Mouse (Mus musculus) forebrain, embryonic 13.5 days (tissue): ENCODE data around the gene Dbi. TPM values are rescaled to one million over a fixed set of nuclear protein-coding genes. Genes with fewer than 3 reads are reported as not detected.

Experiments used
- ATAC-seq: fragments of 200-750 bp; cut with Nextera tagmentation; 2 replicates; pipeline ENCODE4 v1.8.0; 2017
- H3K27ac ChIP-seq: fragments of 300-500 bp; sonication (generic); 2 replicates; pipeline ENCODE4 v1.5.1; 2015; ENCODE audit warnings: inconsistent platforms, mild to moderate bottlenecking, moderate library complexity
- H3K27me3 ChIP-seq: fragments of 300-500 bp; sonication (generic); 2 replicates; pipeline ENCODE4 v1.6.1; 2015; ENCODE audit warnings: mild to moderate bottlenecking, inconsistent platforms
- H3K36me3 ChIP-seq: fragments of 300-500 bp; sonication (generic); 2 replicates; pipeline ENCODE4 v1.6.1; 2015; ENCODE audit warnings: mild to moderate bottlenecking, inconsistent platforms; ENCODE audit not compliant: poor library complexity, severe bottlenecking
- H3K4me1 ChIP-seq: fragments of 300-500 bp; sonication (generic); 2 replicates; pipeline ENCODE4 v1.6.1; 2015; ENCODE audit warnings: inconsistent platforms
- H3K4me2 ChIP-seq: fragments of 300-500 bp; sonication (generic); 2 replicates; pipeline ENCODE4 v1.6.1; 2015; ENCODE audit warnings: inconsistent platforms, mild to moderate bottlenecking, moderate library complexity
- H3K4me3 ChIP-seq: fragments of 300-500 bp; sonication (generic); 2 replicates; pipeline ENCODE4 v1.5.1; 2015; ENCODE audit warnings: mild to moderate bottlenecking, inconsistent platforms
- H3K9ac ChIP-seq: fragments of 300-500 bp; sonication (generic); 2 replicates; pipeline ENCODE4 v1.6.1; 2015; ENCODE audit warnings: mild to moderate bottlenecking, inconsistent platforms
- H3K9me3 ChIP-seq: fragments of 300-500 bp; sonication (generic); replicated peaks from 2 replicates; pipeline ENCODE4 v1.6.1; 2016; ENCODE audit warnings: inconsistent platforms
- WGBS: fragments of 180-500 bp; shearing (Covaris S2); methylation state at CpG from one replicate; pipeline ENCODE4 v1.1.7; 2015; 5-methylcytosine and 5-hydroxymethylcytosine counted together
- polyA plus RNA-seq: library from polyadenylated mRNA; unstranded; fragments of >200 nt; fragmentation: Nextera tagmentation; extraction: Ambion mirVana; gene quantifications from 2 replicates; pipeline ENCODE4 v1.2.1, GENCODE M21; 2015

Gene Dbi
- 1,225 and 1,613 TPM in 2 replicates for polyA plus RNA-seq

- Histone ChIP-seq H3K27ac (peak within 1 kb of the TSS; percentile 90), H3K4me2 (peak within 1 kb of the TSS; percentile 82), H3K9me3 (no peaks in the 10 kb centered on the region), H3K27me3 (no peaks in the 10 kb centered on the region), H3K9ac (peak within 1 kb of the TSS; percentile 78), H3K4me1 (peaks cover 56% of the 10 kb centered on the region), H3K36me3 (peaks cover 15% of the 10 kb centered on the region), H3K4me3 (peak within 1 kb of the TSS; percentile 69)
- 2% methylated on average over 52 of the region's 52 CpGs for WGBS
- peak; percentile 96 for ATAC-seq
These were observed at the start of gene Dbi, which contains the start of gene 3110009E18Rik for GRCm38 (mm10) chr1:120120969-120121811. TSS of gene Dbi (minus strand) at chr1:120121078. TSS of gene 3110009E18Rik (plus strand) at chr1:120121187.

- Histone ChIP-seq H3K27me3 (no peaks in the 10 kb centered on the region), H3K36me3 (no peaks in the 10 kb centered on the region), H3K4me2 (no peak overlapping the region), H3K9me3 (no peaks in the 10 kb centered on the region), H3K4me3 (no peak overlapping the region), H3K9ac (no peak overlapping the region), H3K27ac (no peak overlapping the region), H3K4me1 (no peaks in the 10 kb centered on the region)
- WGBS, result 91% methylated on average over 7 of the region's 7 CpGs
- no peak for ATAC-seq
These were observed 49.4 kb upstream of the Dbi start for GRCm38 (mm10) chr1:120170307-120170706.

- no peaks in the 10 kb centered on the region for H3K27me3 ChIP-seq
- no peak overlapping the region for H3K9ac ChIP-seq
- no peak overlapping the region for H3K4me3 ChIP-seq
- H3K36me3 ChIP-seq, result no peaks in the 10 kb centered on the region
- H3K4me1 ChIP-seq, result no peaks in the 10 kb centered on the region
- WGBS, result 90% methylated on average over 7 of the region's 7 CpGs
- H3K9me3 ChIP-seq, result no peaks in the 10 kb centered on the region
- ATAC-seq, result no peak
- no peak overlapping the region for H3K4me2 ChIP-seq
- no peak overlapping the region for H3K27ac ChIP-seq
These were observed 47.8 kb upstream of the Dbi start for GRCm38 (mm10) chr1:120168674-120169073.

GRCm38 (mm10) chr1:120168016-120168415, 47.1 kb upstream of the Dbi start:
- no peaks in the 10 kb centered on the region for H3K27me3 ChIP-seq
- H3K4me3 ChIP-seq, result no peak overlapping the region
- H3K27ac ChIP-seq, result no peak overlapping the region
- WGBS, result 81% methylated on average over 4 of the region's 4 CpGs
- ATAC-seq, result no peak
- H3K4me2 ChIP-seq, result no peak overlapping the region
- H3K4me1 ChIP-seq, result no peaks in the 10 kb centered on the region
- no peaks in the 10 kb centered on the region for H3K36me3 ChIP-seq
- H3K9ac ChIP-seq, result no peak overlapping the region
- no peaks in the 10 kb centered on the region for H3K9me3 ChIP-seq

GRCm38 (mm10) chr1:120162616-120163015, 41.7 kb upstream of the Dbi start:
- WGBS, result 52% methylated on average over 1 of the region's 1 CpGs

GRCm38 (mm10) chr1:120161502-120161901, 40.6 kb upstream of the Dbi start:
- 93% methylated on average over 5 of the region's 5 CpGs for WGBS
- no peak overlapping the region for H3K4me2 ChIP-seq
- H3K27me3 ChIP-seq, result no peaks in the 10 kb centered on the region
- H3K9ac ChIP-seq, result no peak overlapping the region
- H3K4me3 ChIP-seq, result no peak overlapping the region
- no peak for ATAC-seq
- H3K4me1 ChIP-seq, result no peaks in the 10 kb centered on the region
- no peaks in the 10 kb centered on the region for H3K36me3 ChIP-seq
- no peaks in the 10 kb centered on the region for H3K9me3 ChIP-seq
- no peak overlapping the region for H3K27ac ChIP-seq

More at GRCm38 (mm10) chr1:120162616-120163015, 41.7 kb upstream of the Dbi start:
- Histone ChIP-seq H3K9ac (no peak overlapping the region), H3K4me1 (no peaks in the 10 kb centered on the region), H3K9me3 (no peaks in the 10 kb centered on the region), H3K36me3 (no peaks in the 10 kb centered on the region), H3K4me2 (no peak overlapping the region), H3K27ac (no peak overlapping the region), H3K27me3 (no peaks in the 10 kb centered on the region), H3K4me3 (no peak overlapping the region)
- ATAC-seq, result no peak

GRCm38 (mm10) chr1:120158474-120159127, 37.7 kb upstream of the Dbi start:
- Histone ChIP-seq H3K27ac (no peak overlapping the region), H3K9me3 (no peaks in the 10 kb centered on the region), H3K36me3 (no peaks in the 10 kb centered on the region), H3K9ac (no peak overlapping the region), H3K4me3 (no peak overlapping the region), H3K27me3 (no peaks in the 10 kb centered on the region), H3K4me1 (no peaks in the 10 kb centered on the region), H3K4me2 (no peak overlapping the region)
- WGBS, result 93% methylated on average over 9 of the region's 9 CpGs
- ATAC-seq, result no peak

- Histone ChIP-seq H3K36me3 (0 out of 2 replicates have a peak, but pooled peaks cover 4% of the 10 kb centered on the region), H3K9me3 (no peaks in the 10 kb centered on the region), H3K27me3 (no peaks in the 10 kb centered on the region), H3K27ac (no peak overlapping the region), H3K9ac (no peak overlapping the region), H3K4me2 (no peak overlapping the region), H3K4me1 (no peaks in the 10 kb centered on the region), H3K4me3 (no peak overlapping the region)
- 15% methylated on average over 1 of the region's 1 CpGs for WGBS
- ATAC-seq, result no peak
These were observed 34.4 kb upstream of the Dbi start for GRCm38 (mm10) chr1:120155325-120155724.

- H3K4me1 ChIP-seq, result no peaks in the 10 kb centered on the region
- H3K36me3 ChIP-seq, result 0 out of 2 replicates have a peak, but pooled peaks cover 4% of the 10 kb centered on the region
- no peak overlapping the region for H3K4me3 ChIP-seq
- H3K9ac ChIP-seq, result no peak overlapping the region
- ATAC-seq, result 0 out of 2 replicates have a peak, but pooled peaks have one; percentile 53
- no peak overlapping the region for H3K4me2 ChIP-seq
- no peak overlapping the region for H3K27ac ChIP-seq
- no peaks in the 10 kb centered on the region for H3K27me3 ChIP-seq
- H3K9me3 ChIP-seq, result no peaks in the 10 kb centered on the region
These were observed 33.4 kb upstream of the Dbi start for GRCm38 (mm10) chr1:120154232-120154631.

GRCm38 (mm10) chr1:120146994-120147393, 26.1 kb upstream of the Dbi start:
- no peak overlapping the region for H3K4me2 ChIP-seq
- ATAC-seq, result no peak
- 0 out of 2 replicates have a peak, but pooled peaks cover 4% of the 10 kb centered on the region for H3K36me3 ChIP-seq
- peaks cover 23% of the 10 kb centered on the region for H3K4me1 ChIP-seq
- H3K4me3 ChIP-seq, result no peak overlapping the region
- H3K9me3 ChIP-seq, result no peaks in the 10 kb centered on the region
- no peak overlapping the region for H3K9ac ChIP-seq
- no peaks in the 10 kb centered on the region for H3K27me3 ChIP-seq
- H3K27ac ChIP-seq, result no peak overlapping the region

- Histone ChIP-seq H3K4me3 (no peak overlapping the region), H3K4me1 (peaks cover 23% of the 10 kb centered on the region), H3K4me2 (no peak overlapping the region), H3K27ac (no peak overlapping the region), H3K9me3 (no peaks in the 10 kb centered on the region), H3K36me3 (no peaks in the 10 kb centered on the region), H3K9ac (no peak overlapping the region), H3K27me3 (no peaks in the 10 kb centered on the region)
- ATAC-seq, result no peak
- 75% methylated on average over 8 of the region's 8 CpGs for WGBS
These were observed 24.8 kb upstream of the Dbi start for GRCm38 (mm10) chr1:120145527-120146216.

- Histone ChIP-seq H3K9me3 (no peaks in the 10 kb centered on the region), H3K4me3 (no peak overlapping the region), H3K4me2 (no peak overlapping the region), H3K27me3 (no peaks in the 10 kb centered on the region), H3K9ac (no peak overlapping the region), H3K36me3 (no peaks in the 10 kb centered on the region), H3K4me1 (peaks cover 33% of the 10 kb centered on the region), H3K27ac (peak overlapping the region; percentile 31; the same call in 1 of the 2 replicates)
- ATAC-seq, result peak; percentile 50
- WGBS, result 69% methylated on average over 5 of the region's 5 CpGs
These were observed 21.7 kb upstream of the Dbi start for GRCm38 (mm10) chr1:120142551-120142950.
